Mouse (Mus musculus): ENCODE results near the gene Aldh18a1. TPM values are rescaled to one million over a fixed set of nuclear protein-coding genes. Genes with fewer than 3 reads are reported as not detected.

Gene Aldh18a1
- total RNA-seq, 1 experiment, result 44.4 TPM

- no peak for DNase-seq (ENCODE audit: low read depth, low spot score)
- TF ChIP-seq ZC3H11A (IDR thresholded peaks at IDR 0.05; ENCODE audit: borderline replicate concordance, low read depth, low read length), result no peak
- TF ChIP-seq HCFC1 (IDR thresholded peaks at IDR 0.05; ENCODE audit: borderline replicate concordance, insufficient read depth, low read length), result no peak
- TF ChIP-seq CHD2 (IDR thresholded peaks at IDR 0.05; ENCODE audit: low read depth, low read length), result no peak
- TF ChIP-seq ZNF384 (IDR thresholded peaks at IDR 0.05; ENCODE audit: low read depth, low read length), result no peak
- no peak for TF ChIP-seq MAFK (IDR thresholded peaks at IDR 0.05; ENCODE audit: insufficient read depth, low read depth, low read length)
These were observed 39.9 kb downstream of the Aldh18a1 start for GRCm38 (mm10) chr19:40548386-40548785.

GRCm38 (mm10) chr19:40544856-40545255, 43.4 kb downstream of the Aldh18a1 start:
- peak; percentile 57 for DNase-seq (ENCODE audit: low read depth, low spot score)
- H3K9ac ChIP-seq (ENCODE audit: insufficient read depth, low read depth, low read length, poor library complexity, severe bottlenecking), result no peak overlapping the region
- no peaks in the 10 kb centered on the region for H3K4me1 ChIP-seq (ENCODE audit: control insufficient read depth in 2 of 2, insufficient read depth in 2 of 2, low read length in 2 of 2, poor library complexity in 1 of 2)
- H3K9me3 ChIP-seq (ENCODE audit: control insufficient read depth, insufficient read depth, low read depth, low read length), result no peaks in the 10 kb centered on the region
- no peak overlapping the region for H3K4me3 ChIP-seq (ENCODE audit: insufficient read depth in 1 of 2, low read depth in 1 of 2, low read length in 2 of 2, poor library complexity in 1 of 2, severe bottlenecking in 1 of 2)
- in situ Hi-C loops (cut with MboI; ENCODE audit: low sequenced_read_pairs in 2 of 2, unreplicated experiment in 2 of 2), result loop anchor here in 1 of 2 experiments (25.0 kb wide), 1 partner anchor 208 kb away; no protein-coding TSS in a partner anchor
- H3K27ac ChIP-seq (ENCODE audit: insufficient read depth, low read depth, low read length, poor library complexity, severe bottlenecking), result no peak overlapping the region
- TF ChIP-seq ZC3H11A (IDR thresholded peaks at IDR 0.05; ENCODE audit: borderline replicate concordance, low read depth, low read length) (peak; percentile 97), ZNF384 (IDR thresholded peaks at IDR 0.05; ENCODE audit: low read depth, low read length) (no peak)
- H3K36me3 ChIP-seq (ENCODE audit: control insufficient read depth, insufficient read depth, low read length, poor library complexity, severe bottlenecking), result no peaks in the 10 kb centered on the region

More at GRCm38 (mm10) chr19:40548386-40548785, 39.9 kb downstream of the Aldh18a1 start:
- Histone ChIP-seq H3K36me3 (ENCODE audit: control insufficient read depth, insufficient read depth, low read length, poor library complexity, severe bottlenecking) (peaks cover 23% of the 10 kb centered on the region), H3K27ac (ENCODE audit: insufficient read depth, low read depth, low read length, poor library complexity, severe bottlenecking) (no peak overlapping the region), H3K4me1 (ENCODE audit: control insufficient read depth in 2 of 2, insufficient read depth in 2 of 2, low read length in 2 of 2, poor library complexity in 1 of 2) (no peaks in the 10 kb centered on the region), H3K9ac (ENCODE audit: insufficient read depth, low read depth, low read length, poor library complexity, severe bottlenecking) (no peak overlapping the region), H3K4me3 (ENCODE audit: insufficient read depth in 1 of 2, low read depth in 1 of 2, low read length in 2 of 2, poor library complexity in 1 of 2, severe bottlenecking in 1 of 2) (no peak overlapping the region), H3K9me3 (ENCODE audit: control insufficient read depth, insufficient read depth, low read depth, low read length) (no peaks in the 10 kb centered on the region)
- in situ Hi-C loops (cut with MboI; ENCODE audit: low sequenced_read_pairs in 2 of 2, unreplicated experiment in 2 of 2), result loop anchor here in 1 of 2 experiments (25.0 kb wide), 1 partner anchor 211 kb away; no protein-coding TSS in a partner anchor

GRCm38 (mm10) chr19:40542776-40543175, 45.5 kb downstream of the Aldh18a1 start:
- H3K9me3 ChIP-seq (ENCODE audit: control insufficient read depth, insufficient read depth, low read depth, low read length), result no peaks in the 10 kb centered on the region
- H3K27ac ChIP-seq (ENCODE audit: insufficient read depth, low read depth, low read length, poor library complexity, severe bottlenecking), result no peak overlapping the region
- H3K4me3 ChIP-seq (ENCODE audit: insufficient read depth in 1 of 2, low read depth in 1 of 2, low read length in 2 of 2, poor library complexity in 1 of 2, severe bottlenecking in 1 of 2), result no peak overlapping the region
- H3K4me1 ChIP-seq (ENCODE audit: control insufficient read depth in 2 of 2, insufficient read depth in 2 of 2, low read length in 2 of 2, poor library complexity in 1 of 2), result no peaks in the 10 kb centered on the region
- H3K9ac ChIP-seq (ENCODE audit: insufficient read depth, low read depth, low read length, poor library complexity, severe bottlenecking), result no peak overlapping the region
- in situ Hi-C loops (cut with MboI; ENCODE audit: low sequenced_read_pairs in 2 of 2, unreplicated experiment in 2 of 2), result loop anchor here in 1 of 2 experiments (25.0 kb wide), 1 partner anchor 205 kb away; no protein-coding TSS in a partner anchor
- TF ChIP-seq HCFC1 (IDR thresholded peaks at IDR 0.05; ENCODE audit: borderline replicate concordance, insufficient read depth, low read length), result no peak
- TF ChIP-seq CHD2 (IDR thresholded peaks at IDR 0.05; ENCODE audit: low read depth, low read length), result no peak
- no peak for TF ChIP-seq MAFK (IDR thresholded peaks at IDR 0.05; ENCODE audit: insufficient read depth, low read depth, low read length)
- no peak for TF ChIP-seq ZNF384 (IDR thresholded peaks at IDR 0.05; ENCODE audit: low read depth, low read length)
- TF ChIP-seq ZC3H11A (IDR thresholded peaks at IDR 0.05; ENCODE audit: borderline replicate concordance, low read depth, low read length), result no peak
- DNase-seq (ENCODE audit: low read depth, low spot score), result no peak
- H3K36me3 ChIP-seq (ENCODE audit: control insufficient read depth, insufficient read depth, low read length, poor library complexity, severe bottlenecking), result no peaks in the 10 kb centered on the region

GRCm38 (mm10) chr19:40536526-40536925, 51.7 kb downstream of the Aldh18a1 start:
- Histone ChIP-seq H3K27ac (ENCODE audit: insufficient read depth, low read depth, low read length, poor library complexity, severe bottlenecking) (no peak overlapping the region), H3K4me1 (ENCODE audit: control insufficient read depth in 2 of 2, insufficient read depth in 2 of 2, low read length in 2 of 2, poor library complexity in 1 of 2) (no peaks in the 10 kb centered on the region), H3K9me3 (ENCODE audit: control insufficient read depth, insufficient read depth, low read depth, low read length) (no peaks in the 10 kb centered on the region), H3K9ac (ENCODE audit: insufficient read depth, low read depth, low read length, poor library complexity, severe bottlenecking) (no peak overlapping the region), H3K36me3 (ENCODE audit: control insufficient read depth, insufficient read depth, low read length, poor library complexity, severe bottlenecking) (no peaks in the 10 kb centered on the region), H3K4me3 (ENCODE audit: insufficient read depth in 1 of 2, low read depth in 1 of 2, low read length in 2 of 2, poor library complexity in 1 of 2, severe bottlenecking in 1 of 2) (no peak overlapping the region)
- no peak for DNase-seq (ENCODE audit: low read depth, low spot score)
- TF ChIP-seq ZC3H11A (IDR thresholded peaks at IDR 0.05; ENCODE audit: borderline replicate concordance, low read depth, low read length) (no peak), ZNF384 (IDR thresholded peaks at IDR 0.05; ENCODE audit: low read depth, low read length) (no peak), HCFC1 (IDR thresholded peaks at IDR 0.05; ENCODE audit: borderline replicate concordance, insufficient read depth, low read length) (no peak), MAFK (IDR thresholded peaks at IDR 0.05; ENCODE audit: insufficient read depth, low read depth, low read length) (no peak), CHD2 (IDR thresholded peaks at IDR 0.05; ENCODE audit: low read depth, low read length) (no peak)
- in situ Hi-C loops (cut with MboI; ENCODE audit: low sequenced_read_pairs in 2 of 2, unreplicated experiment in 2 of 2), result loop anchor here in 1 of 2 experiments (25.0 kb wide), 1 partner anchor 199 kb away; no protein-coding TSS in a partner anchor

- no peak for TF ChIP-seq ZNF384 (IDR thresholded peaks at IDR 0.05; ENCODE audit: low read depth, low read length)
- TF ChIP-seq CHD2 (IDR thresholded peaks at IDR 0.05; ENCODE audit: low read depth, low read length), result no peak
- no peak for TF ChIP-seq ZC3H11A (IDR thresholded peaks at IDR 0.05; ENCODE audit: borderline replicate concordance, low read depth, low read length)
- no peak for TF ChIP-seq MAFK (IDR thresholded peaks at IDR 0.05; ENCODE audit: insufficient read depth, low read depth, low read length)
- no peak for TF ChIP-seq HCFC1 (IDR thresholded peaks at IDR 0.05; ENCODE audit: borderline replicate concordance, insufficient read depth, low read length)
- in situ Hi-C loops (cut with MboI; ENCODE audit: low sequenced_read_pairs in 2 of 2, unreplicated experiment in 2 of 2), result loop anchor here in 1 of 2 experiments (25.0 kb wide), 1 partner anchor 195 kb away; no protein-coding TSS in a partner anchor
These were observed 55.7 kb downstream of the Aldh18a1 start for GRCm38 (mm10) chr19:40532525-40532924.

More at GRCm38 (mm10) chr19:40532525-40532924, 55.7 kb downstream of the Aldh18a1 start:
- H3K27ac ChIP-seq (ENCODE audit: insufficient read depth, low read depth, low read length, poor library complexity, severe bottlenecking), result no peak overlapping the region
- no peaks in the 10 kb centered on the region for H3K9me3 ChIP-seq (ENCODE audit: control insufficient read depth, insufficient read depth, low read depth, low read length)
- no peaks in the 10 kb centered on the region for H3K36me3 ChIP-seq (ENCODE audit: control insufficient read depth, insufficient read depth, low read length, poor library complexity, severe bottlenecking)
- H3K9ac ChIP-seq (ENCODE audit: insufficient read depth, low read depth, low read length, poor library complexity, severe bottlenecking), result no peak overlapping the region
- H3K4me1 ChIP-seq (ENCODE audit: control insufficient read depth in 2 of 2, insufficient read depth in 2 of 2, low read length in 2 of 2, poor library complexity in 1 of 2), result no peaks in the 10 kb centered on the region
- H3K4me3 ChIP-seq (ENCODE audit: insufficient read depth in 1 of 2, low read depth in 1 of 2, low read length in 2 of 2, poor library complexity in 1 of 2, severe bottlenecking in 1 of 2), result no peak overlapping the region
- DNase-seq (ENCODE audit: low read depth, low spot score), result no peak

All from ES-E14 (cell line).